Mouse (Mus musculus) subcutaneous adipose tissue, adult 2 months (tissue): ENCODE results near the gene Stat6. TPM values are rescaled to one million over a fixed set of nuclear protein-coding genes. Genes with fewer than 3 reads are reported as not detected.

ENCODE experiments used
- polyA plus RNA-seq: library from polyadenylated mRNA; depleted of rRNA; stranded (reverse); fragments of >200 nt; gene quantifications from 2 replicates; pipeline ENCODE4 v1.2.3, GENCODE M21; 2012; ENCODE audit warnings: low replicate concordance; rRNA removed

Gene Stat6
- polyA plus RNA-seq: 111 and 133 TPM in 2 replicates

DNA sequence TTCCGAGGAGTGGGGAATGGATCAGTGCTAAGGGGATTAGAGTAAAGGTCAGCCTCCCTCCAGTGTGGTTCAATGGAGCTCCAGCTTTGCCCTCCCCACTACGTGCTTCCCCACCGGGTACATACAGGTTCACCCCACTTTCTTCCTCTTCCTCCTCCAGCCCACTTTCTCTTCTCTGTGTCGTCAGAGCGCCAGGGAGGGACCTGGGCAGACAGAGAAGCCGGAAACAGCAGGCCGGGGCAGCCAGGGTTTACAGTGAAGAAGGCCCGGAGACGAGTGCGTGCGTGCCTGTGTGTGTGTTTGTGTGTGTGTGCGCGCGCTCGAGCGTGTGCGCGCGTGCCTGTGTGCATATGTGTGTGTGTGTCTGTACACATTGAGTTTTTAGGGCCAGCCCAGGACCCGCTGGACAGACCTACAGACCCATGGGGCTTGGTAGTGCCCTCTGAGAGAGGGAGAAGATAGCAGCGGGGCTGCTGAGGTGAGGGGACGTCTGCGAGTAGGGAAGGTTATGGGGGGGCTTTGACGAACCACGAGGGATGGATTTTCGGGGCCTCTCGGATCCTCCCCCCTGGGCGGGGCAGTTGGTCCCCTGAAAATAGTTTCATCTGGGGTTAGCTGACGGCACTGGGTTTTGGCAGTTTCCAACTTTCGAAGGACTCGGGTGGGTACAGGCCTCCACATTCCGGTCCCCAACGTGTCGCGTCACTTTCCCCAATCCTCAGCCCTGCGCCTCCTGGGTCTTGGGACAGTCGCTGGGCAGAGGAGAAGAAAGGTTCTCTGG is at the start of gene Stat6:
Stat6 (plus strand) TSS at position 215 of the 781 bp plus-strand sequence.

DNA sequence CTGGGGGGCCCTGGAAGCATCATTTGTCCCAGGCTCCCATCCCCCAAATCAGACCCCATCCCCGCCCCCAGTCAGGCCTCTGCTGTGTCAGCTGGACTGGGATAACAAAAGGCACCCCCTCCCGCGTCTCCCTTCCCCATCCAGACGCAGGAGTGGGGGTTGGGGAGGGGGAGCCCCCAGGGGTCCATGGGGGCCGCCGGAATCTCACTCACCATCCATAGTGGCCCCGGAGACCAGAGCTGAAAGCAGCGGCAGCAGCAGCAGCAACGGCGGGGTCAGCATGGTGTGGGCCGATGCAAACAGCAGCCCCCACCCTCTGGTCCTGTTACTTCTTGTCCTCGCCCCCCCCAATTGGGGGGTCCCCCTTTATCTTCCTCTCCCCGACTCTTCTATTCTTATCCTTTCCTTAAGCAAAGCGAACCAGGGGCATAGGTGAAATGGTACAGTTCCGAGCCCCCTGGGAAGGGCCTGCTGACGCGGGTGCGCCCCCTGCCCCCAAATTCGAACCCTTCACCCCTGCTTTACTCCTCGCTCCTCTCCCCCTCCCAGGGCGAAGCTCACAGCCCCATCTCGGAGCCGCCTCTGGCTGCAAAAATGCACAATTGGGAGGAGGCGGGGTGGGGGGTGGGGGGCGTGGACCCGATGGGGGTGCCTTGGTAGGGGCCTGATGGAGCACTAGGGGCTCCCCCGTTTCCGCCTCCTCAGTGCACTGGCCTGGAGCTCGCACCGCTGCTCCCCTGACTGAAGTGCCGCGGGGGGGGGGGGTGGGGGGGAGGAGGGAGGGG is 22.2 kb upstream of the Stat6 start, which contains the start of gene Lrp1:
Lrp1 (minus strand) TSS at position 743 of the 785 bp plus-strand sequence.

GRCm38 (mm10) chr10:127666501-127667268 is 23.9 kb downstream of the Stat6 start, which contains the start of gene Nemp1:
Nemp1 (plus strand) TSS chr10:127666901.

GRCm38 (mm10) chr10:127668093-127669050 is 25.6 kb downstream of the Stat6 start, which contains the start of gene Nab2:
Nab2 (minus strand) TSS chr10:127668568.

DNA sequence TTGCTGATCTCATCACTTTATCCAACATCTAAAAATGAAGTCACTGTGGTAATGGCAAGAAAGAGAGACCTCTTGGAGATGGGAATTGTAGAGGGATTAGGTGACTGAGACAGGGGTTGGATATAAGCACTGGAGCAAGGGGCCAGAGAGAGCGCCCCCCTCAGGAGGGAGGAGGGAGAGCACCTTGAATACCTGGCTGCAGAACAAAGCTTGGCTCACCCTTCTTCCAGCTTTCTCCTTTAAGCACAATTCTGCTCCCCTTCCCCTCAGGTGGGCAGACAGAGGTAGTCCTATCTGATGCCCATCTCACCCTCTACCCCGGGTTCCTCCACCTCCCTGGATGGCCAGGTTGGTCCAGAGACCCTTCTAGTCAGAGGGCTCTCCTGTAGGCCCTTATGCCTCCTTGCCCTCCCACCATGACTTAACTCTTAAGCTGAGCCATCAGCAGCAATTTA is 62.0 kb downstream of the Stat6 start, which contains the start of gene Myo1a:
Myo1a (plus strand) TSS at position 405 of the 455 bp plus-strand sequence.

Other genes with a start within 250 kb of the Stat6 start
- gene Stac3, start 141.3 kb upstream of the Stat6 start, polyA plus RNA-seq: 2.0 and 5.6 TPM in 2 replicates
- gene Ndufa4l2, start 128.0 kb upstream of the Stat6 start, polyA plus RNA-seq: 51.9 and 59.2 TPM in 2 replicates
- gene Shmt2, start 120.5 kb upstream of the Stat6 start, polyA plus RNA-seq: 40.8 and 93.7 TPM in 2 replicates
- gene Nxph4, start 108.4 kb upstream of the Stat6 start, polyA plus RNA-seq: 0.09 and 0.36 TPM in 2 replicates
- gene Lrp1, start 21.8 kb upstream of the Stat6 start, polyA plus RNA-seq: 237 and 318 TPM in 2 replicates
- 2.8 and 5.3 TPM in 2 replicates for gene Nemp1, start 23.9 kb downstream of the Stat6 start, polyA plus RNA-seq
- gene Nab2, start 25.6 kb downstream of the Stat6 start, polyA plus RNA-seq: 15.5 and 48.9 TPM in 2 replicates
- gene Myo1a, start 62.2 kb downstream of the Stat6 start, polyA plus RNA-seq: 0.10 and 0.33 TPM in 2 replicates
- 0.35 TPM in 1 of 2 replicates, not detected in the other for gene Tac2, start 81.5 kb downstream of the Stat6 start, polyA plus RNA-seq
- 5.9 and 12.6 TPM in 2 replicates for gene Zbtb39, start 96.6 kb downstream of the Stat6 start, polyA plus RNA-seq
- 2.8 and 13.7 TPM in 2 replicates for gene Gpr182, start 108.7 kb downstream of the Stat6 start, polyA plus RNA-seq
- 0.03 and 3.0 TPM in 2 replicates for gene Rdh1, start 116.7 kb downstream of the Stat6 start, polyA plus RNA-seq
- 4.2 TPM in 1 of 2 replicates, not detected in the other for gene Rdh16f1, start 116.8 kb downstream of the Stat6 start, polyA plus RNA-seq
- gene Rdh9, start 133.4 kb downstream of the Stat6 start, polyA plus RNA-seq: 0.11 TPM in 1 of 2 replicates, not detected in the other
- 0.12 TPM in 1 of 2 replicates, not detected in the other for gene Rdh16, start 158.2 kb downstream of the Stat6 start, polyA plus RNA-seq
- gene Rdh19, start 206.9 kb downstream of the Stat6 start, polyA plus RNA-seq: not detected in 2 replicates
- 0.13 TPM in 1 of 2 replicates, not detected in the other for gene Rdh16f2, start 223.5 kb downstream of the Stat6 start, polyA plus RNA-seq
- 0.58 TPM in 1 of 2 replicates, not detected in the other for gene Rdh7, start 245.8 kb downstream of the Stat6 start, polyA plus RNA-seq